Comparison of ENCODE assay signal across 35 mouse cellular contexts in genomic region chr13:106807303-106807702, GRCm38 (mm10).
"Had no signal": no experiment of that assay in that cellular context is flagged by ENCODE, and none has a peak within 500 bp of the region (broad histone marks: within the 10 kb centered on the region; RNA-seq: fewer than 3 reads in every experiment).

No protein-coding gene starts in this region.

- H3K4me2 ChIP-seq: heart, embryonic 11.5 days; heart, embryonic 12.5 days; heart, embryonic 13.5 days; heart, embryonic 15.5 days; hindbrain, embryonic 12.5 days; hindbrain, embryonic 13.5 days; hindbrain, embryonic 14.5 days; hindbrain, embryonic 15.5 days; intestine, embryonic 15.5 days; kidney, embryonic 15.5 days had no signal

- H3K4me1 ChIP-seq: heart, embryonic 10.5 days; heart, embryonic 12.5 days; heart, embryonic 13.5 days; heart, embryonic 15.5 days; hindbrain, embryonic 10.5 days; hindbrain, embryonic 12.5 days; hindbrain, embryonic 13.5 days; hindbrain, embryonic 15.5 days; intestine, embryonic 15.5 days; kidney, embryonic 15.5 days had no signal

- H3K36me3 ChIP-seq: intestine, embryonic 15.5 days had no signal

- H3K27me3 ChIP-seq: heart, embryonic 12.5 days; heart, embryonic 13.5 days; heart, embryonic 15.5 days; hindbrain, embryonic 12.5 days; hindbrain, embryonic 13.5 days; hindbrain, embryonic 15.5 days; intestine, embryonic 15.5 days; kidney, embryonic 15.5 days had no signal

- DNase-seq: heart, postnatal 10 days; heart, postnatal 14 days; heart, postnatal 36 days; heart, postnatal 4 days; kidney, adult 11 months; kidney, adult 18-20 months; kidney, adult 2 months; kidney, adult 8-10 months; kidney, adult 9 months; kidney, postnatal 10 days; kidney, postnatal 14 days; kidney, postnatal 25 days; kidney, postnatal 36 days; kidney, postnatal 4 days; layer of hippocampus, adult 9-11 months; layer of hippocampus, postnatal 36 days had no signal

- H3K9ac ChIP-seq: heart, embryonic 12.5 days; heart, embryonic 13.5 days; heart, embryonic 15.5 days; hindbrain, embryonic 12.5 days; hindbrain, embryonic 13.5 days; hindbrain, embryonic 14.5 days; hindbrain, embryonic 15.5 days; intestine, embryonic 15.5 days; kidney, embryonic 15.5 days had no signal

- H3K27ac ChIP-seq: heart, embryonic 10.5 days; heart, embryonic 13.5 days; heart, embryonic 15.5 days; hindbrain, embryonic 10.5 days; hindbrain, embryonic 12.5 days; hindbrain, embryonic 13.5 days; hindbrain, embryonic 14.5 days; hindbrain, embryonic 15.5 days; hindbrain, postnatal 0 days; intestine, embryonic 15.5 days; kidney, embryonic 15.5 days; kidney, postnatal 0 days; layer of hippocampus, adult 2 months had no signal

- ATAC-seq: hindbrain, embryonic 16.5 days; hindbrain, postnatal 0 days; inflammation-experienced regulatory T-cells, adult 6 months; intestine, embryonic 15.5 days; intestine, embryonic 16.5 days; intestine, postnatal 0 days had no signal

- H3K4me3 ChIP-seq: heart, embryonic 10.5 days; heart, embryonic 12.5 days; heart, embryonic 13.5 days; heart, embryonic 15.5 days; hindbrain, embryonic 10.5 days; hindbrain, embryonic 12.5 days; hindbrain, embryonic 13.5 days; hindbrain, embryonic 15.5 days; intestine, embryonic 15.5 days; kidney, embryonic 15.5 days; layer of hippocampus, adult 2 months had no signal

- H3K9me3 ChIP-seq: heart, embryonic 10.5 days; heart, embryonic 12.5 days; heart, embryonic 13.5 days; heart, embryonic 15.5 days; hindbrain, embryonic 10.5 days; hindbrain, embryonic 12.5 days; hindbrain, embryonic 13.5 days; hindbrain, embryonic 15.5 days; intestine, embryonic 15.5 days; kidney, embryonic 15.5 days had no signal
